Mouse (Mus musculus): Measurements from ENCODE around the gene Mtm1.

The Mtm1 gene

GRCm38 (mm10) chrX:71210467-71210866, at the start of gene Mtm1:
Gene Mtm1, plus strand, starts transcription at chrX:71210767.
- DNase-seq (ENCODE audit: low spot score): no peak

DNA sequence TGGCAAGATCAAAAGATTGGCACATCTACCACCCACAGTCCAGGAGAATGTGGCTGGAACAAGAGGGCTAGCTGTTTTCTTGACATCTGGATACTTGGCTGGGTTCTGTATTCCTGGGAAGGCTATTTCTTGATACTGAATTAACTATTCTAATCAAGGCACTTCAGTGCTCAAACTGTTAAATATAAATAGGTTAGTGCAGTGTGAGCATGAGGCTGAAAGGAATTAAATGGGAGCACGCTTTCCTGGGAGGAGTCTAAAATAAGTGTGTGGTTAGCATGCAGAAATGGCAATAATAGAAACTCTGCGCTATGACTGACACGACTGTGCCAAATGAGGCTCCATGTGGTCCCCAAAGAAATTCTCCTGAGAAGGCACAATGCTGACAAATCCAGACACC, 29.0 kb upstream of the Mtm1 start:
- DNase-seq (ENCODE audit: low spot score): no peak

- no peak for DNase-seq (ENCODE audit: low spot score)
Observed at GRCm38 (mm10) chrX:71183671-71184070, 26.9 kb upstream of the Mtm1 start.

DNA sequence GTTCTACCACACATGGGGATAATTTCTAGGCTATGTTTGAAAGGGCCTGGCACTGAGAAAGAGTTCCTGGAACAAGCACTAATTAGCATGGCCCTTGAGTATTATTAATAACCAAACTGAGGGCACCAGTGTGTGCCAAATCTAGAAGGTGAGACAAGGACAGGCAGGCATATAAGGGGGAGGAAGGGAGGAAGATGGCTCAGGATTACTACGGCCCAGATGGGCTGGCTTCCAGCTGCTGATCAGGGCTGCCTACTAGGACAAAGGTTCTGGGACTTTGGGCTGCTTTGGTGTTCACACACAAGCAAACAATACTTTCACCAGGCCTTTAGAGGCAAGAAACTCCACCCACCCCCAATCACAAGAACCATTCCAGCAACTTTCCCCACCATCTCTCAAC, 24.2 kb upstream of the Mtm1 start:
- no peak for DNase-seq (ENCODE audit: low spot score)

DNA sequence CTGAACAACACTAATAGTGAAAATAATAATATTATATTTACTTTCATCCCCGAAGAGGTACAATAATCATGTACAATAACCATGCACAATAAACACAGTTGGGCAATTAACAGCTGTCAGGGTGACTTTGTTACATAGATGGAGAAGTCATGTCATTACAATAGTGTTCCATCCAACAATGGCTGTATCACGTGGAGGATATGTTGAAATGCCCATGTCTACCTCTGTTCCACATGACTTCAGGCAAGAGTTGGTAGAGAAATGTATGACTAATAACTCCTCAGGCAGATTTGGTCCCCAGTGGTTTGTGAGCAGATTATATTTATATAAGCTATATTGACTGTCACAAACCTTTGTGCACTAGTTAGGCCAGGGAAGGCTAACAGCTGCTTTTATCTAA, 5.8 kb upstream of the Mtm1 start:
- DNase-seq (ENCODE audit: low spot score): no peak

DNA sequence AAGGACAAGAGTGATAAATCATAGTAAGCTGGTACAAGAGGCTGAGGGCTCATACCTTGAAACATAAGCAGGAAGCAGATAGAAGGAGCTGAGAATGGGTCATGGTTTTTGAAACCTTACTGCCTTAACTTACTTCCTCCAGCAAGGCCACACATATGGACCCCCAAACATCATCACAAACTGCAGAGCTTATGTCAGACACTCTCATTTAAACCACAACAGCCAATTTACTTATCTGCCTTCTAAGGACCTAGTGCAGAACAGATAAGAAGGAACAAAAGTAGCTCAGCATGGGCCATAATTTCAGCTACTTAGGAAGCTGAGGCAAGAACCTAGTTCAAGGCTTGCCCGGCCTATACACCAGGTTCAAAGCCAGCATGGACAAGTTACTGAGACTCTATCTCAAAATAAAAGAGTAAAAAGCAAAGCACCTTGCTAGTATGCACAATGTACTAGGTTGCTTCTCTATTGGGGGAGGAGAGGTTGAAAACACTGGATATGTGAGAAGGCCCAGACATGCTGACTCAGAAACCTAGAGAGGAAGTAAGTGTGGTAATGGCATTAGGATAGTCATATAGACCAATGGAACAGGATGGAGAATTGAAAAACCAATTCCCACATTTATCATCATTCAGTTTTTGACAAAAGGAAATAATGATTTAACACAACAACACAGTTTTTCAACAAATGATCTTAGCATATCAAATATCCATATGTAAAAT, 4.6 kb upstream of the Mtm1 start:
- no peak for DNase-seq (ENCODE audit: low spot score)

DNA sequence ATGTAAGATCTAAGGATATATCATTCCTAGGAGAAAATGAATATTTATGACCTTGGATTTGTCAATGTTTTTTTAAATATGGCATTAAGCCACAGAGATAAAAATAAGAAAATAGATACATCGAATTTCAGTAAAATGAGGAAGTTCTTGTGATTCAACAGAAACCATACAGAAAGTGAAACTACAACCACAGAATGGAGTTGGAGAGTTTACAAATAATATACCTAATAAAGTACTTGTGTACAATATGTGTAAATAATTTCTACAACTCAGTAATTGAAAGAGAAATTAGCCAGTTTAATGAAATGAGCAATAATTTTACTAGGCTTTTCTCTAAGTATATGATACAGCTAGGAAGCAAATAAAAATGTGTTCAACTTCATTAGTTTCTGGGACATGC, 4.0 kb upstream of the Mtm1 start:
- DNase-seq (ENCODE audit: low spot score): no peak

DNA sequence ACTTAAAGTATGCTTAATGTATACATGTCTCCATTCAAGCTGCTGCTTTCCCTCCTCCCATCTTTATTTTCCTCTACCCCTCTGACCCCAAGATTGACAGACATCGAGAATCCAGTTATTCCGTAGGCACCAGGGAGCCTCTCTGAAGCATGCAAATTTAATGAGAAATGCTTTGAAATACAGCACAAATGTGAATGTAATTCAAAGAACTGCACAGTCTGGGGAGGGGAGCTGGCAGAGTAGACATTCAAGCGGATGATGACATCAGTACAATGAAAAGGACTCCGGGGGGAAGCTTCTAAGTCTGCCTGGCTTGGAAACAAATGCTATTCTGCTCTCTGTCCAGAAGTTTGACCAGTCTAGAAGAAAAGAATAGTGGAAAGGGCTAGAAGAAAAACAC, 2.3 kb downstream of the Mtm1 start:
- DNase-seq (ENCODE audit: low spot score): no peak

- DNase-seq (ENCODE audit: low spot score): peak; percentile 12
Observed at GRCm38 (mm10) chrX:71214441-71215112, 4.0 kb downstream of the Mtm1 start.

- no peak for DNase-seq (ENCODE audit: low spot score)
Observed at GRCm38 (mm10) chrX:71215113-71215708, 4.6 kb downstream of the Mtm1 start.

DNA sequence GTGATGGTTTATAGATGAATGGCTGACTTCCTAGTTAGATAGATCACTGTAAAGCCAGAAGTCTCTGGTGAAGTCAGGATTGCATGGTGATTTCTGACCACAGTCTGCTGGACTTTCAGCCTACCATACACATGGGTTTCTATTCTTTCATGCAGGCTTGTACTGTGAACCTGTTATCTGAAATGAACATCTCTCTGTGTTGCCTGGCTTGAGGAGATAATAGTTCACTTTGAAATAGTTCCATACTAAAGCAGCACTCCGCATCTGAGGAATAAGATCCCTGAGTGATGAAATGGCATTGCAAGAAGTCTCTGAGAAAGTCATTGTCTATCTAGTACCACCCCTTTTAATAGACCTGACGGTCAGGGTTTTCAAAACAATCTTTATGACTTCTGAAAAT, 6.3 kb downstream of the Mtm1 start:
- no peak for DNase-seq (ENCODE audit: low spot score)

GRCm38 (mm10) chrX:71218853-71219252, 8.3 kb downstream of the Mtm1 start:
- no peak for DNase-seq (ENCODE audit: low spot score)

GRCm38 (mm10) chrX:71220896-71221295, 10.3 kb downstream of the Mtm1 start:
- no peak for DNase-seq (ENCODE audit: low spot score)

GRCm38 (mm10) chrX:71222648-71223408, 12.3 kb downstream of the Mtm1 start:
- no peak for DNase-seq (ENCODE audit: low spot score)

DNA sequence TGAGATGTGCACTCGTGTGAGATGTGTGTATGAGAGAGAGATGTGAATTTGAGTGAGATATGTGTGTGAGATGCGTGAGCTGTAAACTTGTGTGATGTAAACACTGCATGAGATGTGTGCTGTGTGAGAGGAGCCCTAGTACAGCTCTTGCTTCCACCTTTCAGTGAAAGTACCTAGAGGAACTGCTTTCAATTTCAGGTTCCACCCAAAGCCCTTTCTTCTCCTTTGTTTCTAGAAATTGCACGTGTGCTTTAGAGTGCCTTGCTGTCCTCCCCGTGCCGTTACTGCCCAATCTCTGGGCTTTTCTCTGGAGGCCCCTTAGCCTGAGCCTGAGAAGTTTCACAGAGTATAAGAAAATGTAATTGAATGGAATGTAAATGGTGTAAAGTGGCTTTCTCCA, 16.3 kb downstream of the Mtm1 start:
- no peak for DNase-seq (ENCODE audit: low spot score)

DNA sequence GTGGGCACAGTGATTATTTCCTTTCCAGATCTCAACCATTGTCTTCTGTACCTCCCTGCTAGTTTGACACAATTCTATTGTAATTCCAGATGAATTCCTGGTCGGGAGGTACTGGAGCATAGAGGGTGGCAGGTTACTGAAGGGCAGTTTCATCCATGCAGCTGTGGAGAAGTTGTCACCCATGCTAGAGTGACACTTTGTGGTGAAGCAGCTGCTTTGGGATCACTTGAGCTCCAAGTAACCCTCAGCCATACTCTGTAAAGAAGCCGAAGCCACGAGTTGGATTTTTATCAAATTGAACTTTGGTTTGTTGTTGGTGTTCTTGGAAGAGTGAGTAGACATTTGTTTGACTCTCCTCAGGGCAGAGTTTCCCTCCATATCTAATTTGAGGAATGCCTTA, 17.6 kb downstream of the Mtm1 start:
- DNase-seq (ENCODE audit: low spot score): no peak

GRCm38 (mm10) chrX:71230847-71231246, 20.3 kb downstream of the Mtm1 start:
- no peak for DNase-seq (ENCODE audit: low spot score)

- DNase-seq (ENCODE audit: low spot score): no peak
Observed at GRCm38 (mm10) chrX:71256422-71256821, 45.9 kb downstream of the Mtm1 start.

GRCm38 (mm10) chrX:71260857-71261256, 50.3 kb downstream of the Mtm1 start:
- no peak for DNase-seq (ENCODE audit: low spot score)

- no peak for DNase-seq (ENCODE audit: low spot score)
Observed at GRCm38 (mm10) chrX:71264316-71264715, 53.7 kb downstream of the Mtm1 start.

GRCm38 (mm10) chrX:71268972-71269371, 58.4 kb downstream of the Mtm1 start:
- no peak for DNase-seq (ENCODE audit: low spot score)

DNA sequence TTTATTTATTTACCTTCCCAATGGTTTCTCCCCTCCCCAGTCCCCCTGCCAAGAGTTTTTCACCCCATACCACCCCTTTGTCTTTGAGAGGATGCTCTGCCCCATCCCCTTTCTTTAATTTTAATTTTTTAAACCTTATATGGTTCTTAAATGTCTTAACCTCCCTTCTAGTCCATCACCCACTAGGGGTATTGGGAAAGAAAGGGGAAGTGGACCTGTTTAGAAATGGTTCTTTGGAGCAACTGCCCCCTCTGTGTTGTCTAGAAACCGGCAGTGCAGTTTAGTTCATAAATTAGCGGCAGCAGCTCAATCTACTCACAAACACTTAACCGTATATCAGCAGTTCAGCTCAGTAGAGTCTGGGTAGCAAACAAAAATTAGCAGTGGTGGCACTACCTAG, 63.6 kb downstream of the Mtm1 start:
- no peak for DNase-seq (ENCODE audit: low spot score)

DNA sequence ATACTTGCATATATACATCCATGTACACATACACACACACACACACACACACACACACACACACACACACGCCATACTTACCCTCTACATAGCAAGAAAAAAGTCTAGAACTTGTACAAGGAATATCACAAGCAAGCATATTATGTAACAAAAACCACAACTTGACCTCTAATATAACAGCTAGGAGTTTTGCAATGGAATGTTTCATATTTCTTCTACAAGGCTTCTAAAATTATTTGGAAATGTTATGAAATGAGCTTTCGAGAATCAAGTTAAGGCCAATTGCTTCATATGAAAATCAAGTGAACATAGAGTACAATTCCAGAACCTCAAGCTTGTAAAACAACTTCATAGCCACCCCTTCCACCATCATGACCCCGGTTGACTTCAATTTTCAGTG, 74.9 kb downstream of the Mtm1 start:
- no peak for DNase-seq (ENCODE audit: low spot score)

Measured in urinary bladder, postnatal 10 days (tissue).